Mouse (Mus musculus) forebrain, embryonic 11.5 days (tissue): ENCODE results near the gene Jph4. TPM values are rescaled to one million over a fixed set of nuclear protein-coding genes. Genes with fewer than 3 reads are reported as not detected.

Experiments used
- ATAC-seq: fragments of 200-750 bp; cut with Nextera tagmentation; replicated peaks from 2 replicates; pipeline ENCODE4 v1.8.0; 2017; ENCODE audit warnings: moderate TSS enrichment; ENCODE audit not compliant: low FRiP score
- DNase-seq: peaks from one replicate; pipeline ENCODE4 v3.0.0-alpha.2; 2017; ENCODE audit warnings: low spot score
- H3K27ac ChIP-seq: fragments of 300-500 bp; sonication (generic); 2 replicates; pipeline ENCODE4 v1.5.1; 2014; ENCODE audit warnings: low read depth, low read length
- H3K27me3 ChIP-seq: fragments of 300-500 bp; sonication (generic); 2 replicates; pipeline ENCODE4 v1.6.1; 2014; ENCODE audit warnings: mild to moderate bottlenecking, low read length, mixed read lengths; ENCODE audit not compliant: control insufficient read depth, insufficient read depth
- H3K36me3 ChIP-seq: fragments of 300-500 bp; sonication (generic); 2 replicates; pipeline ENCODE4 v1.6.1; 2014; ENCODE audit warnings: mild to moderate bottlenecking, low read length, moderate library complexity, mixed read lengths; ENCODE audit not compliant: control insufficient read depth, insufficient read depth
- H3K4me1 ChIP-seq: fragments of 300-500 bp; sonication (generic); replicated peaks from 2 replicates; pipeline ENCODE4 v1.6.1; 2014; ENCODE audit warnings: low read length, mixed read lengths; ENCODE audit not compliant: control insufficient read depth, insufficient read depth
- H3K4me2 ChIP-seq: fragments of 300-500 bp; sonication (generic); 2 replicates; pipeline ENCODE4 v1.6.1; 2014; ENCODE audit warnings: low read depth, mild to moderate bottlenecking, low read length, moderate library complexity, mixed read lengths; ENCODE audit not compliant: severe bottlenecking
- H3K4me3 ChIP-seq: fragments of 300-500 bp; sonication (generic); 2 replicates; pipeline ENCODE4 v1.5.1; 2014; ENCODE audit warnings: low read depth, low read length
- H3K9ac ChIP-seq: fragments of 300-500 bp; sonication (generic); 2 replicates; pipeline ENCODE4 v1.6.1; 2014; ENCODE audit warnings: low read length
- H3K9me3 ChIP-seq: fragments of 300-500 bp; sonication (generic); 2 replicates; pipeline ENCODE4 v1.6.1; 2016; ENCODE audit warnings: low read length, mixed read lengths; ENCODE audit not compliant: control insufficient read depth
- WGBS: fragments of 180-500 bp; shearing (Covaris S2); extraction: QIAGEN DNeasy Blood & Tissue Kit; methylation state at CpG from one replicate; pipeline ENCODE4 v1.1.7; 2014; 5-methylcytosine and 5-hydroxymethylcytosine counted together
- polyA plus RNA-seq: library from polyadenylated mRNA; unstranded; fragments of >200 nt; fragmentation: Nextera tagmentation; extraction: Ambion mirVana; gene quantifications from 2 replicates; pipeline ENCODE4 v1.2.1, GENCODE M21; 2014

Gene Jph4
- polyA plus RNA-seq, 1 experiment from 2014 or later = 2.9 TPM

DNA sequence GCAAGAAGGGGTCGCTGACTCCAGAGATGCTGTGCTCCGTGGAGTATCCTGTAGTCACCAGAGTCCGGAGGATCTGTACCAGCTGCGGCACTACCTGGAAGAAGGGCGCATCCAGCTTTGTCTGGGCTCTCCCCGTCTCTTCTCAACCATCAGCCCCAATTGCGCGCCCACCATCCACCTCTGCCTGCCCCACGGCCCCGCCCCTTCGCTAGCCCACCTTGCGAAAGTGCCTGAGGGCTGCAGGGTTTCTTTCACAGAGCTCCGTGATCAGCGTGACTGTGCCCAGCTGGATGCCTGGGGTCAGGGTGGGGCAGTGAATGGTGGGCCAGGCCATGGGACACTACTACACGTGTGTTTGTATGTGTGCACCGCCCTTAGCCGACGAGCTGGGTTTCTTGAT lies 12.4 kb downstream of the Jph4 start:
- WGBS = 84% methylated on average over 18 of the region's 18 CpGs
- H3K4me2 ChIP-seq = no peak overlapping the region
- H3K27ac ChIP-seq = no peak overlapping the region
- DNase-seq = no peak
- no peak overlapping the region for H3K4me3 ChIP-seq
- no peaks in the 10 kb centered on the region for H3K9me3 ChIP-seq
- no peaks in the 10 kb centered on the region for H3K27me3 ChIP-seq
- no peaks in the 10 kb centered on the region for H3K36me3 ChIP-seq
- H3K4me1 ChIP-seq = peaks cover 17% of the 10 kb centered on the region
- no peak overlapping the region for H3K9ac ChIP-seq
- no peak for ATAC-seq

GRCm38 (mm10) chr14:55102253-55102785 lies 14.4 kb downstream of the Jph4 start:
- H3K9me3 ChIP-seq = no peaks in the 10 kb centered on the region
- H3K27me3 ChIP-seq = no peaks in the 10 kb centered on the region
- 86% methylated on average over 15 of the region's 15 CpGs for WGBS
- H3K4me3 ChIP-seq = no peak overlapping the region
- no peak overlapping the region for H3K9ac ChIP-seq
- DNase-seq (no peak), ATAC-seq (no peak)
- H3K4me2 ChIP-seq = no peak overlapping the region
- no peaks in the 10 kb centered on the region; the same call in 1 of the 2 replicates for H3K36me3 ChIP-seq
- peaks cover 7% of the 10 kb centered on the region for H3K4me1 ChIP-seq
- H3K27ac ChIP-seq = no peak overlapping the region

DNA sequence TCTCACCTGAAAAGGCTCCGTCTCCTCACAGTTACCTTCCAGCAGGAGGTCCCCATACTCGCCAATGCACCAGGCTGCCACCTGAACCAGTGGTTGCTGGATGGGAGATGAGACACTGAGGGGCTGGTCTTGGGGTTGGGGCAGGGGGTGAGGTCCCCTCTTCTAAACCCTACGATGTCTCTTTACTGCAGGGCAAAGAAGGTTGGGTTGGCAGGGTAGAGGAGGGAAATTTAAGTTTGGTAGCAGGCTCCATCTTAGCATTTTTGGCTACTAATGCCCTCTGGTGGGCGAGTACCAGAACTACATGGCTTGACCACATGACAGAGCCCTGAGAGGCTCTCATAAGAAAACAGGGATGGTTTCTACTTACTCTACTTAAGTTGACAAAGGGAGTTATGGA lies 15.1 kb downstream of the Jph4 start:
- H3K36me3 ChIP-seq = no peaks in the 10 kb centered on the region; the same call in 1 of the 2 replicates
- H3K4me2 ChIP-seq = no peak overlapping the region
- peaks cover 8% of the 10 kb centered on the region for H3K4me1 ChIP-seq
- H3K27ac ChIP-seq = no peak overlapping the region
- no peak overlapping the region for H3K4me3 ChIP-seq
- WGBS = 55% methylated on average over 4 of the region's 4 CpGs
- ATAC-seq (no peak), DNase-seq (peak; percentile 67)
- no peaks in the 10 kb centered on the region for H3K9me3 ChIP-seq
- no peak overlapping the region for H3K9ac ChIP-seq
- no peaks in the 10 kb centered on the region for H3K27me3 ChIP-seq

DNA sequence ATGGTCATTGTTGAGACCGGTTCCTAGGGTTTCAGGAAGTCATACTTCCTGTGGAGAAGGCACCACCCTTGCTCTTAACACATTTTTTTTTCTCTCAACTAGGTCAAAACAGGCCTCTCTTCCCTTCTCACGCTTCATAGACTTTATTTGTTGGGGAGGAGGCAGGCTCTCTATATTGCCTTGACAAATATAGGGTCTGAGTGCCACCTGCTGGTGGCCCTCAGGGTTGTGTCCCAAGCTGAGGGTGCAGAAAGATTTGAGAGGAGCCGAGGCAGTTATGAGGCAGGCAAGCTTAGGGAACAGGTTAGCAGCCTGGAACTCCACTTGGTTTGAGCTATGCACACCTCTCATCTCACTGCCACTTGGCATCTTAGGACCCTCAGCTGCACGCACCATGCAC lies 18.7 kb downstream of the Jph4 start:
- DNase-seq (no peak), ATAC-seq (no peak)
- H3K36me3 ChIP-seq = no peaks in the 10 kb centered on the region; the same call in 1 of the 2 replicates
- H3K9me3 ChIP-seq = no peaks in the 10 kb centered on the region
- H3K27ac ChIP-seq = no peak overlapping the region
- H3K9ac ChIP-seq = no peak overlapping the region
- WGBS = 78% methylated on average over 4 of the region's 4 CpGs
- H3K27me3 ChIP-seq = no peaks in the 10 kb centered on the region
- H3K4me1 ChIP-seq = peaks cover 11% of the 10 kb centered on the region
- no peak overlapping the region for H3K4me2 ChIP-seq
- no peak overlapping the region for H3K4me3 ChIP-seq

- no peak for ATAC-seq
- Histone ChIP-seq H3K4me1 (peaks cover 11% of the 10 kb centered on the region), H3K36me3 (no peaks in the 10 kb centered on the region; the same call in 1 of the 2 replicates), H3K4me2 (no peak overlapping the region), H3K27me3 (no peaks in the 10 kb centered on the region), H3K9me3 (no peaks in the 10 kb centered on the region), H3K9ac (no peak overlapping the region), H3K27ac (no peak overlapping the region), H3K4me3 (no peak overlapping the region)
- DNase-seq = no peak
- WGBS = 68% methylated on average over 10 of the region's 10 CpGs
These were observed 19.1 kb downstream of the Jph4 start for GRCm38 (mm10) chr14:55097646-55098045.

DNA sequence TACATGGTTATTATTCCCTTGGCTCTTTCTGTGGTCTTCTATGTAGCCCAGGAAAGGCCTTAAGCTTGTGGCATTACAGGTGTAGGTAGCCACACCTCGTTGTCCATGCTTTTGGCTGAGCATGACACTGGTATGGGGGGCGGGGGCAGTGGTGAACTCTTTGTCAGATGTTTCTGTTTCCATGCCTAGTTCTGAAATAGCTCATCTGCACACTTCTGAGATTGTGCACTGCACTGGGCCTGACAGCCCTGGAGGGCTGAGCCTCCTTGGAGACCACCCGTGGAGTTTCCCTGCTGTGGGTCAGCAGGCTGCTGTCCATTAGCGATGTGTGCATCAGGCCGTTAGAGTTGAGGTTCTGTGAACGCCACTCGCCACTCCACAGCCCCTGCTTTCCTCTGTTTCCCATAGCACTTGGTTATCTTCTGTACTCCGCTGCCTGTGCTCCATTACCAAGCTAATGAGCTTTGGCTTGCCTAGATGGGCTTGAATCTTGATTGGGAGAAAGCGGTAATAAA lies 20.1 kb downstream of the Jph4 start:
- ATAC-seq = no peak
- Histone ChIP-seq H3K36me3 (no peaks in the 10 kb centered on the region; the same call in 1 of the 2 replicates), H3K4me3 (no peak overlapping the region), H3K9me3 (no peaks in the 10 kb centered on the region), H3K27ac (no peak overlapping the region), H3K27me3 (no peaks in the 10 kb centered on the region), H3K4me1 (peaks cover 11% of the 10 kb centered on the region), H3K9ac (no peak overlapping the region), H3K4me2 (peak overlapping the region; percentile 12; the same call in 1 of the 2 replicates)
- 55% methylated on average over 9 of the region's 9 CpGs for WGBS
- DNase-seq = no peak

GRCm38 (mm10) chr14:55095671-55096070 lies 21.1 kb downstream of the Jph4 start:
- no peaks in the 10 kb centered on the region for H3K9me3 ChIP-seq
- H3K9ac ChIP-seq = peak overlapping the region; percentile 78
- H3K27ac ChIP-seq = no peak overlapping the region; the same call in 1 of the 2 replicates
- no peaks in the 10 kb centered on the region for H3K27me3 ChIP-seq
- peaks cover 15% of the 10 kb centered on the region for H3K4me1 ChIP-seq
- 76% methylated on average over 12 of the region's 12 CpGs for WGBS
- H3K4me3 ChIP-seq = peak overlapping the region; percentile 52; the same call in 1 of the 2 replicates
- DNase-seq (no peak), ATAC-seq (no peak)
- H3K4me2 ChIP-seq = peak overlapping the region; percentile 81
- no peaks in the 10 kb centered on the region; the same call in 1 of the 2 replicates for H3K36me3 ChIP-seq

DNA sequence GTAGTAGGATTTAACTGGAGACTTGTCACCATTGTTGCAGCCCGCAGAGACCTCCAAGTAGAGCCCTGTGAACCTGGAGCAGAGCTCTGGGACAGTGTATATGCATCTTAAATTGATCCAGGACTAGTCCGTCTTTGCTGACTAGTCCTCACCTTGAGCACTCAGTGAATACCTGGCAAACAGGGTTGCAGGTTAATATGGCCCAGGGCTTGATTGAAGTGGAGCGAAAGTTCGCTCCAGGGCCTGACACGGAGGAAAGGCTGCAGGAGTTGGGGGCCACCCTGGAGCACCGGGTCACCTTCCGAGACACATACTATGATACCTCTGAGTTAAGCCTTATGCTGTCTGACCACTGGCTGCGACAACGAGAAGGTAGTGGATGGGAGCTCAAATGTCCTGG lies 21.5 kb downstream of the Jph4 start:
- Histone ChIP-seq H3K4me2 (peak overlapping the region; percentile 81), H3K9ac (peak overlapping the region; percentile 78), H3K27me3 (no peaks in the 10 kb centered on the region), H3K36me3 (no peaks in the 10 kb centered on the region; the same call in 1 of the 2 replicates), H3K4me1 (peaks cover 15% of the 10 kb centered on the region), H3K9me3 (no peaks in the 10 kb centered on the region), H3K4me3 (peak overlapping the region; percentile 52), H3K27ac (peak overlapping the region; percentile 66)
- 55% methylated on average over 9 of the region's 9 CpGs for whole genome bisulfite sequencing
- no peak for DNase-seq
- ATAC-seq = no peak

GRCm38 (mm10) chr14:55094704-55095231 lies 22.0 kb downstream of the Jph4 start, which contains the start of gene Thtpa:
Gene Thtpa (plus strand): TSS chr14:55094784.
- H3K4me1 ChIP-seq = peaks cover 20% of the 10 kb centered on the region
- H3K4me3 ChIP-seq = peak within 1 kb of the TSS; percentile 52
- no peaks in the 10 kb centered on the region for H3K9me3 ChIP-seq
- 2% methylated on average over 30 of the region's 30 CpGs for WGBS
- H3K4me2 ChIP-seq = peak within 1 kb of the TSS; percentile 81
- no peaks in the 10 kb centered on the region; the same call in 1 of the 2 replicates for H3K36me3 ChIP-seq
- H3K9ac ChIP-seq = peak within 1 kb of the TSS; percentile 78
- peak within 1 kb of the TSS; percentile 66 for H3K27ac ChIP-seq
- DNase-seq = peak; percentile 91
- ATAC-seq = peak; percentile 56
- no peaks in the 10 kb centered on the region for H3K27me3 ChIP-seq
